Mouse (Mus musculus) cerebellum, postnatal 4 days (tissue): ENCODE data around the gene Prmt8.
A peak's percentile ranks its signal among the peaks of the same experiment; 100 is the strongest.

Source experiments
- DNase-seq, 2 experiments: peaks; one replicate each; pipeline ENCODE4 v3.0.0; 2022; ENCODE audit warnings: low spot score in 2 of 2, mixed read lengths in 1 of 2

Prmt8 gene

DNA sequence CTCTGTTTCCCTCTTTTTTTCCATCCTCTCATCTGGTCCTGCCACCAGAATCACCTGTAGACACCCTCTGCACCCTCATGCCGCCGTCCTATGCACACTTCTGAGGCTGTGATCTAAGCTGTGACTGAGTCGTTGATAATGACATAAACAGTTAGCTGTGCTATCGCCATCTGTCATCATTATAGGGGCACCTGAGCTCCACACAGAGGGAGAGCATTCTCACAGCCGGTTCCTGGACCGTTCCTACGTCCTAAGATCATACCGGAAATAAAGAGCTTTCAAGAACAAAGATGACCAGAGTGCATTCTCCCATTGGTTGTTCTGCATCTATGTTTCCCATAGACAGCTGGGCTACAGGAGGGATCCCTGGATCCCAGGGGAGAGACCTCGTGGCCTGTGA, 28.6 kb downstream of the Prmt8 start:
- DNase-seq, result no peak

DNA sequence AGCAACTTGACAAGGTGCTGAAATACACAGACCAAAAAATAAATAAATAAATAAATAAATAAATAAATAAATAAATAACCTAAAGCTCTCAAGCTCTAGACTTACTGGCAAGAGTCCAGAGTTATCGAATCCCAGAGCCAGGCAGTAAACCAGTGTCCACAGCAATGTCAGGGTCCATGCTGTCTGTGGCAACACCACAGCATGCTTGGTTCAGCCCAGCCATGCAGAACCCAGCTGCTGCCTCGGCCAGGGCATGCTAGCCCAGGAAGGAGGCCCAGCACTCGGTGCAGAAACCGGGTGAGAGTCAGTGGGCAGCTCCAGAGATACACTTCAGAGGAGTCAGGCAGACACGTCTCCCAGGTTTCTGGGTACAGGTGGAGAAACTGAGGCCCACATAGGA, 29.4 kb downstream of the Prmt8 start:
- DNase-seq, result no peak

DNA sequence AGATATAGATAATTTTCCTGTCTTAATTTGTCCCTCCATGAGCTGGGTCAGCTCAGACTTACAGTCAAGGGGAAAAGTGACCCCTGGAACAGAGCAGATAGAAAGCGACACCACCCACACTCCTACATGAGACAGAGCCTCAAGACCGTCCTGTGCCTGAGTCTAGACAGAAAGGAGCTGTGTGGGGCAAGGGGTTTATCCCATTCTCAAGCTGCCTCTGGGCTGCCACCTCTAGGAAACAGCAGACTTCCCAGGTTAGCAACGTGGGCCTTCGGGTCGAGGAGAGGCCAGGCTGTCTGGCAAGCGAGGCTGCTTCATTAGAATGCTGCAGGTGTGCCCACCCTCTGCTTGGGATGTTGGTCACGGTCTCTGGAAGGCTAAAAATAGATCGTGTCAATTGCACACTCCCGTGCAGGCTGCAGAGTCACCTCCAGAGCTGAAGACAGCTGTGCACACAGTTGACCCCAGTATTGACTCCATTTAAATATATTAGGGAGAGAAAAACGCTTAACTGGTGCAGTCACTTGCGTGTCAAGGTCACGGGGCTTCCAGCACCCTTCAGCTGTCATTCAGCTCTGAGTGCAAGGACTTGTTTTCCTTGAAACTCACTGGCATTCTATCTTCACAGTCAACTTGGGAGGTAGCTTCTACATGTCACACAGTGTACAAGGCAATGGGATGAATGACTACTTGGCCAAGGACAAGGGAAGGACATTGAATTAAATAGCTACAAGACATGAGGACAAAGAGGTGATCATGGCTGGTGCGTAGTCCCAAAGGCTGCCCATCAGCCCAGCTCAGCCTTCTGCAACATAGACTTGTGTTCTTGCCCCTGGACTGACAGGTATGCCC, 33.9 kb downstream of the Prmt8 start:
- no peak for DNase-seq

DNA sequence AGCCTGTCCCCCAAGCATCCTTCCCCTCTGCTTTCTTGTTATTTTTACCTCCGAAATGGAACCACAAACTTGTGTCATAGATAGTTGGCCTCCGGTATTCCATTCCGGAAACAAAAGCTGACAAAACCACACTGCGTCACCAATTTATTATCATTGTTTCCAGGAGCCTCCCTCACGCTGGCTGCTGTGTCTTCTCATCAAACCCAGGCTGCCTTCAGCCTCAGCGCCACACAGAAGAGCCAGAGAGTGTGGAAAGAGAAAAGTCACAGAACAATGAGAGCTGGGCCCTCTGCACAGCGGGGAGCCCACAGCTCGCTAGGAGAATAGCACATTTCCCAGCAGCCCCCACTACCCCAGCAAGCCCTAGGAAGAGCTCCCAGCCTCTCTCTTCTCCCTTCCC, 46.1 kb downstream of the Prmt8 start:
- DNase-seq, result no peak

DNA sequence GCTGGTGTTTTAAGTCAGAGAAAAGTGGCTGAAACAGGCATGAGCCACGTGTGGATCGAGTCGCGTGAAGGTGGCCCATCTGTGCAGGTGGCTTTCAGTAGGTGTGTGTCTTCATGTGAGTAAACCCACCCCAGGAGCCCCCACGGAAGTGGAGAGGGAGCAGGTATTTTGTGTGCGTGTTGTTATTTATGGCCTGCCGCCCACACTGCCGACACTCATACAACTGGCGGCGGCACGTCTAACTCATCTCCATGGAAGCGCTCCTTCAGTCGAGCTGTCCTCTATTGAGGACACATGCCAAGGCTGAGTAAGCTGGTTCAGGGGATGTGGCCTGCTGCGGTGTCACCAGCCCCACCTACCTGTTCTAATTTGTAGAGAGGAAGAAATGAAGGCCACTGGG, 49.4 kb downstream of the Prmt8 start:
- DNase-seq, result no peak

DNA sequence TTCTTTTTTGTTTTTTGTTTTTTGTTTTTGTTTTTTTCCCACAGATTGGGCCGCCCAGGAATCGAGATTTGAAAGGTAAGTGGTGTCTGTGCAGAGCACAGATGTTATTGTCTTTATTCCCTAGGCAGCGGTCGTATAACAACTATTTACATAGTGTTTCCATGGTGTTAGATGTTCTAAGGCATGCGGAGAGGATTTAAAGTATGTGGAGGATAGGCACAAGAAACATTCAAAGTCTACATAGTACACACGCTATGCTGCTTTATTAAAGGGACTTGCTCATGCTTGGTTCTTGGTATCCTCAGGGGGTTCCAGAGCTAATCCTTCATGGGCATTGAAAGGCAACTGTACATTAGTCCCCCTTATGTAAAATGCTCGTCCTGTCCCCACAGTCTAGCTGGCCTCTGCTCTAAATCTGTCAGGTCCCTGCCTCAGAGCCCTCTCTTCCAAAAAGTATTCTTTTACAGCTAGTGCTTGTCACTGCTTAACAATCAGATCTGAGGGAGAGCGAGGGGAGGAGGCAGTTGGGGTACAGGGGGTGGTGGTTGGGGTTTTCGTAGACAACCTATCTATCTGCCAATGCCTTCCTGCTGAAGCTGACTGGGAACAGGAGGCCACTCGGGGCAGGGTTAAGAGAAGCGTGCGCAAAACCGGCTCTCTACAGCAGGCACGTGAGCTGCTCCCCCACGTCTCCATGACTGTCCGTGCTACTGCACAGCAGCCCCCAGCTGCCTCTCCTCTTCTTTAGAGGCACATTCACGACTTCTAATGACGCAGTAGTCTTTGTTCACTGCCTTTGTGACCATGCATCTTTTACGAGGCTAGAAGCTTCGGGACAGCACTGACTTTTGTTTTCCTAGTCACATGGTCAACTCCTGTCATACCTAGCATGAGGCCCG, 51.8 kb downstream of the Prmt8 start:
- DNase-seq, result no peak

DNA sequence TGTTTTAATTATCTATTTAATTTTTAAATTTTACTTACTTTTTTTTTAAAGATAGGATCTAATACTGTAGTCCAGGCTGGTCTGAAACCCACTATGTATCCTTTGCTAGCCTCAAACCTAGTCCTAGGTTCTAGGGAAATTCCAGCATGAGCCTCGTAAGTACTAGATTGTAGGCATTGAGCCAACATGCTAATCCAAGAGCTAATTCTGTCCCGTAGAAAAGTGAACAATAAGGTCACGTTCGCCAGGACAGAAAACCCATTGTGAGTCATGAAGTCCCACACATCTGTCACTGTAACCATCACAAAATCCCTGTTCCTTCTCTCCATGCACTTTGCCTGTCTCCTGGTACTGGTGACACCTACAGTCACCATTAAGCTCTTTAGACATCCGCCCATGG, 53.8 kb downstream of the Prmt8 start:
- no peak for DNase-seq

DNA sequence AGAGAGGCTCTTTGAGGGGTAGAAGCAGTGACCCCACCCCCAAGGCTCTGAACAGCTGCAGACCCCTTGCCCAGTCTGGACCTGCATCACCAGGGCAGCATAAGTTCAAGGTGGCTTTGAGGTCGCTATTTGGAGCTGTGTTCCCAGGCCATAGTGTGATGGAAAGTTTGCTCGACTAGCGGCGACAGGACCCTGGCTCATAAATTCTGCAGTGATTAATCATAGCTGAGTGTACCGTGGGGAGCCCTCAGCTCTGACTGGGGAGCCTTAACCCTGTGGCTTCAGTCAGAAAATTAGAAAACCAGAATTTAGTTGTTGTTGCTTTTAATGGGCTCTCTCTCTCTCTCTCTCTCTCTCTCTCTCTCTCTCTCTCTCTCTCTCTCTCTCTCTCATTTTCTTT, 54.4 kb downstream of the Prmt8 start:
- no peak for DNase-seq

DNA sequence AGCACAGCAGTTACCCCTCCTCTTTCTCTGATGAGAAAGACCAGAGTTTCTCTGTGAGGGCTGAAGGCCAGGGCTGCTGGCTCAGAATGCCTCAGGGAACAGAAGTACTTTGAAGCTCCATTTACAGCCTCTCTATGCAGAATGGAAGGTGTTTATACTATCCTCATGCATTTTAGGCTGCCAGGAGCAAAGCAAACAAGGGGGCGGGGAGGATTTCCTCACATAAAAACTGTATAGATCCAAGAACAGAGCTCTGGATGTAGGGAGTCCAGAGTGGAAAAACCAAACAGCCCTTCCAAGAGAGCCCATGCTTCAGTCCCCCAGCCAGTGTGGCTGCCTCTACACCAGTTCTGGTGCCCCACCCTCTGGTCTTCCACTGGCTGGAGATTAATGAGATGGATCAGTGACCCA, 61.0 kb downstream of the Prmt8 start:
- DNase-seq, result no peak

DNA sequence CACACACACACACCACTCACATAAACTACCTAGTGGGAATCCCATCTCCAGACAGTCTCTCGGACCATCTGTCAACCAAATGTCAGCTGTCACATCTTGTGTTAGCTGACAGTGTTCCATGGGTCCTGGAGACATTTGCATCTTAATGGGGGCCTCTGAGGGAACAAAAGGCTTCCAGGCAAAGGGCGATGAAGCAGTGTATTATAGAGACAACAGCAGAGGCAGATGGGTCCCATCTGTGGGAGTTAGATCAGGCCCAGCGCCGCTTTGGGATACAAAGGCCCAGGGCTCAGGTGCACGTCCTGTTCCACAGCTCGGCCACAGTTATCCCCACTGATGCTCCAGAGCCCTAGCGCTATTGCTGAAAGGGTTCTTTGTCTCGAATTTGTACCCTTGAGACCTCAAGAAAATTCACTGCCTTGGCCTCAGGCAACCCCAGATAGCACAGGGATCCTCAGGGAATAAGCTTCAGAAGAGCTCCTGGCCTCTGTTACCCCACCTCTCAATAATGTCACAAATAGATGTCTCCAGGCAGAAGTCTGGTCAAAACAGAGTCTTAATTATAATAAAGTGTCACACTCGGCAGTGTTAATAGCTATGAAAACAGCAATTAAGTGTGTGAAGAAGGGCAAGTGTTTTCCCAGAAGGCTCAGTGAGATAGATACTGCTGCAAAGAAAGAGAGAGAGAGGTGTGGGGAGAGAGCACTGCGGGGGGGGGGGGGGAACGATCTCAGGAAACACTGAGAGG, 68.1 kb downstream of the Prmt8 start:
- peak in 1 of 2 experiments; percentile 28 for DNase-seq

DNA sequence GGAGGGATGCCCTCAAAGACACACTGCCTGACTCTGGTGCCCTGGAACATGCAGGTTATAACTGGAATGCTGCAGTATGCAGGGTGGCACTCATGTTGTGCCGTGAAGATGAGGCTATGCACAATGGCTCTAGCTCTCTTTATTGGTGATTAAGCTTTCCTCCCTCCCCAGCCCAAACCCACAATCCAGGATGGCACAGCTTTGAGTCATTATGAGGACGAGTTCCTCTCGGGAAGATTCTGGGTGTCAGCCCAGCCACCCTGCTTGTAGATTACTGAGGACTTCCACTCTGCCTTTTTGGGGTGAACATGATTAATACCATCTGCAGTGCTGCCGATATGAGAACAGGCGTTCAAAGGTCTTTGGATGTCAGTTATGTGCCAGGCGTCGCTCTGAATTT, 75.6 kb downstream of the Prmt8 start:
- DNase-seq, result no peak

DNA sequence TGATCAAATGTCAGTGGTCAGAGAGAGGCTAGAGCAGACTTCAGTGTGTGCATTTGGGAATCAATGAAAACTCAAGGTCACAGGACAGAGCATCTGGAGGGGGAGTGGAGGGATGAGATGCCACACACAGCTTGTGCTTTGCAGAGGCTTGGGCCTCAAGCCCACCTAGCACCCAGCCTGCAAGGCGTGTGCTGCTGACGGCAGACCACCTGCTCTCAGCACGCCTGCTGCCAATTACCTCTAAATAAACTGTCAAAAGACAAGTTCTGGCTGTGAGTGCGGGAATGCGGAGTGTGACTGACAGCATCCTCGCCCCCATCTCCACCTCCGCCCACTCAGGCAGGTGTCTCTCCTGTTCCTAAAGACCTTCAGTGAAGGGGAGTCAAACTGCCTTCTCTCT, 77.0 kb downstream of the Prmt8 start:
- DNase-seq, result no peak

DNA sequence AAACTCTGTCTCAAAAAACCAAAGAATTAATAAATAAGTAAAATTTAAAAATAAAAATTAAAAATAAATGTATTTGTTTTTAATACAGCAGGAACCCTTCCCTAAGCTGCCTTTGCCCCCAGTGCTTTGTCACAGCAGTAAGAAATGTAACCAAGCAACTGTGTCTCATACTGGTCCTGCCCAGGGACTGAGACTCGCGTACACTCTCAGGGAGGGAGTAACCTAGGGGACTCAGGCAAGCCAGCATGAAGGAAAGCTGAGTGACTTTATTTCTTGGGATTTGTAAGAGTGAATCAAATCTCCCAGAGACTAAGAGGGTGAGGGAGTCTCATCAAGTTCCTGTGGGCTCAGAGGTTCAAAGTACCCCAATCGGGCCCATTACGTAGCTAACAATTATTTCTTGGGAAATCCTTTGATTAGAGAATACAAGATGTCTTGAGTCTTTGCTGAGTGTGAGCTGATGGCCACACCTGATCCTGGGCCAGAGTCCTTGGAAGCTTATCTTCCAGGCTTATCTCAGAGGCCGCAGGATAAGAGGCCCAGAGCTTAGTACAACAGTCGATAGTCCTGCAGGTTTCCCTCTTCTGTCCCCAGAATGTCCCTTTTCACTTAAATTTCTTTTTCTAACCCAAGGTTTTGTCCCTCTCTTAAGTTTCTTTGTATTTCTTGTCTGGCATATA, 82.0 kb downstream of the Prmt8 start:
- DNase-seq, result no peak

DNA sequence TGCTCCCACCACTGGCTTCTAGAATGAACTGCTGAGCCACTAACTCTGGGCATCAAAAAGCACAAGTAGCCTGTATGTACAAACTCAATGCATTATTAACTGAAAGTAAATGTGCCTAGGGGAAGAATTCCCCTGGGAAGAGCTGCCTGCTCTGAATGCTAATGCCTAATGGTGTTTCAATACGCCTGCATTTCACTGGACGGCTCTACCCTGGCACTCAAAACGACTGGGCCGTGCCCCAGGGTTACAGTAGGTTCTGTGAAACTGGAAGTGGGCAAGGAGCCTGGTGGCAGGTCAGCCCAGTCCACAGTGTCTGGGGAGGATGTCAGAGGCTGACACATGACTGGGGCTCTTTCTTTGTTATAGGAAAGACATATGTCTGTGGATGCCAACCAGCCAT, 84.3 kb downstream of the Prmt8 start:
- DNase-seq, result peak in 1 of 2 experiments; percentile 30

DNA sequence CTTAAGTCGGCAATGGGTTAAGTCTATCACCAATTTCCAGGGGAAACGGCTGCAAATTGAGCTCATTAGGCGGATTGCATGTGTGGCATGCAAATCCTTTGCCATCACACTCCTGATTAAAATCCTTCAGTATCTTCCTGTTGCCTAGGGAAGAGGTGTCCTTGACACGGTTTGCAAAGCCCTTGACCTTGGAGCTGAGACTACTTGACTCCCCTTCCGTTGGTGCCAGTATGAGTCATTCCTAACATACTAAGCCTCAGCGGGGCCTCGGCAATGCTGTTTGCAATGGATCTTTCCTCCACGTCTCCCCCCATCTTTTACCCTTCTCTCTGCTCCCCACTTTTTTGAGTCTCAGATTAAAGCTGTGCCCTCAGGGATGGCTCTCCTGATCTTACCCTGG, 85.7 kb downstream of the Prmt8 start:
- no peak for DNase-seq

DNA sequence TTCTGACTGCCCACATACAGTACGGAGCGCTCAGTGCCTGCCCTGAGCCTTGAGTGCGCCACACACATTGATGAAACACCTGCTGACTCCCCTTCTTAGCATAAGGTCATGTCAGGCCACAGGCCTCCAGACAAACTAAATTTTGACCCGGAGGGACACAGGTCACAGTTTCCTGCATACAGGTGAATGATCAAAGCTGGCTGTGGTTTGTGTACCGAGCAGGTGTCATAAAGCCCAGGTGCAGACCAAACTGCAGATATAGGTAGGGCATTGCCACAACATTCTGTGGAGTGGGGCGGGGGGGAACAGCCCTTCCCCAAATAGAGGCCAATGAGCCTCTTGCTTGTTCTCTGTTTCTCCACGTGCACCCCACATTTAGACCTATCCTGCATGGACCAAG, 88.5 kb downstream of the Prmt8 start:
- DNase-seq, result no peak

DNA sequence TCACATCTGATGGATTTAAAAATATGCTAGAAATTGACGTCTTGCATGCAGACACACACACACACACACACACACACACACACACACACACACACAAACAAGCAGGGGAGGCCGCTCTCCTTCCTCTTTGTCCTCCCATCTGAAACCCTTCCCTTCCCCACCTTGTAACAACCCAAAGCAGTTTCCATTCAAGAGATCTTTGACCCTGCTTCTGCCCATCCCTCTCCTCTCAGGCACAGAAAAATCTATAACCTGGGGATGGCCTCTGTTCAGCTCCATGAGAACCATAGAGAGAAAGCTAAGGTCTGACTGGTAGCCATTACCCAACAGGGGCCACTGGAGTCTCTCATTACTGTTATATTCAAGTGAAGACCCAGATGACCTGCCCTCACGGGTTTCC, 90.3 kb downstream of the Prmt8 start:
- DNase-seq, result no peak

DNA sequence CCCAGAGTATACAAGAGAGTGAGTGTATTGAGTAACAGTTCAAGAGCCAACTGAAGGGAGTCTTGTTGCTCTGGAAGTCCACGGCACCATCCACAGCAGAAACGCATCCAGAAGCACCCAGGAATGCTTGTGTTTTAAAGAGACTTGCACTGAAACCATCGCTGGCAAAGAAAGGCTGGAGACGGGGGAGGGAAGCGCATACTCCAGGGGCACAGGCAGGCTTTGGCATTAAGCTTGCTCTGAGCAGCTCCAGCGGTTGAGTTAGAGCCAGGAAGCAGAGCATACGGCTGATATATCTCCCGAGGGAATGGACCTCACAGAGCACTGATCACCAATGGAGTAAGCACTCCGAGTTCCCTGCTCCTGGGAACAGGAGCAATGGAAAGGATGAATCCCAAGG, 91.0 kb downstream of the Prmt8 start:
- no peak for DNase-seq

DNA sequence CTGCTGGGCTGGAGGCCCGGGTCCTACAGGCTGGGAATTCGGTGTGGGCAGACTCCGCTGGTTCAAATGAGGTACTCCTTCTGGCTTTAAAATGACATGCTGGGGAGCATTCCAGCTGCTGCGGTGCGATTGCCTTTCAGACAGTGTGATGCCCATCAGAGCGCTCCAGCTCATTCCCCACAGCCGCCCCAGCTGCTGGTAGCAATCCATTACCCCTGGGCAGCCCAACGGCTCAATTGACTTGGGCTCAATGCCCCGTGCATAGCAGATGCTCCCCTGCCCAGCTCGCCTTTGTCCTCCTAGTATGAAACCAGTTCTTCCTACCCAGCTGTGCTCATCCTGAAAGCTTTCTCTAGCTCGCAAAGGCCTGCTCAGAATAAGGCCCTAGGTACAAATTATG, 92.4 kb downstream of the Prmt8 start:
- peak in 1 of 2 experiments; percentile 20 for DNase-seq

DNA sequence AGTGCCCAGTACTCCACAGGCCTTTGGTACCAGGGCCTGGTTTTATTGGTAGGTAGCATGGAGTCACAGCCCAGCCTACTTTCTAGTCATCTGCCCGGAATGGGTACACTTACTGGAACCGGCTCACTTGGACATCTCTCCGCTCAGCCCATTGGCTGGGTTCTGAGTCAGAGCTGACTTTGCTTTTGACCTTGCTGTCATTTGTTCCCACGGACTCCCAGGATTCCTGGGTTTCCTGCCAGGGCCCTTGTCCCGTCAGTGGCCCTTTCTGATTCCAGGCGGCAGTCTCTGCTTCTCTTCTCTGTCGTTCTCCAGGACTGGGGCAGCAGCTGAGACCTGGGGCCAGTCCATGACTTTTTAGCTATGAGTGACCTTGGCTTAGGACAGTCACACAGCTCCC, 97.2 kb downstream of the Prmt8 start:
- DNase-seq, result no peak

DNA sequence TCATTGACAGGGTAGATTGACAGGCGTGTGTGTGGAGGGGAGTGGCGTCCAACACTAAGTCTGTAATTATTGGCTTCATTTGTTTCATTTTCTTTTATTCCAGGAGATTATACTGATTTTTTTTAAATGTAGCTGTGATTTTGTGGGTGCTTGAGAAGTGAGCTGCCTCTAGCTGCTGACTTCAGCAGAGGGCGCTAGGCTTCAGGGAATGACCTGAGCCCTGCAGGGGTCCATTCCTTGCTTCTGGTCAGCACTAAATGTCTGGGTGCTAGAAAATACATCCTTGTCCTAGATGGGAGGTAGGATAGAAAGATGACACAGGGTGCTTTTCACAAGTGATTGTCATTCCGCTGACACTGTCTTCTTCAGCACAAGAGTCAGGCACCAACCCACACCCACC, 99.2 kb downstream of the Prmt8 start:
- no peak for DNase-seq

DNA sequence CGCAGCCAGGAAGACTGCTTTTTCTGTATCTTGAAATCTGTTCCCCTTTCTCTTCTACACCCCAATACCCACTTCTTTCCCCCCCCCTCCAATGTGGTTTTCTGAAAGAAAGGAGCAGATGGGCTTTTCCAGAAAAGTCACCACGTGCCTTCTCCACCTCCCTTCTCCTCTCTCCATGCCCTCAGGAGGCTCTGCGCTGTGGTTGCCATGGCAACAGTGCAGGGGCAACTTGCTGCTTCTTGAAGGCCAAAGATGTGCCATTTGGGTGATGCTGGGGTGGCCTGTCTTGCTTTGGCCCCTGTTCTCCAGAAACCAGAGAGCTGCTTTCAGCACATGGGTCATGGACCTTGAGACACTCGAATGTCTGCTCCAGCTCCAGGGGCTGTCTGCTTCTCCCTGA, 100.0 kb downstream of the Prmt8 start:
- peak in 1 of 2 experiments; percentile 40 for DNase-seq
